Comparison of ENCODE assay signal across 26 mouse cellular contexts in the genomic region with DNA sequence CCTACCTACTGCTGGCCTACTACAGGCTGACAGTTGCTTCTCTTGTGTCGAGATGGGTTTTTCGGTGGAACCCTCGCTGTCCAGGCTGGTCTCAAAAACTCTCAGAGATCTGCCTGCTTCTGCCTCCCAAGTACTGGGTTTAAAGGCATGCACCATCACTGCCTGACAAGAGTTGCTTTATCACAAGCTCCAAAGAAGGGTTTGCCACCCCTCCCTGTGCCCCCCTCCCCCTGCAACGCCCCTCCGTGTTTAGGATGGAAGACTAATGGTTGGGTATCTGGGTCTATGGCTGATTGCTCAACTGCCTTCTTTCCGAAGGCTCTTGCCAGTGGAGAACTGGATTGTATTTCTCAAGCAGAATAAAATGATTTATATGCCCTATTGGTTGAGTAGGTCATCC. TPM values are rescaled to one million over a fixed set of nuclear protein-coding genes. Genes with fewer than 3 reads are reported as not detected.
A peak's percentile ranks its signal among the peaks of the same experiment; 100 is the strongest.
DNase-seq lines count a peak whose midpoint lies in the region; ATAC-seq and TF ChIP-seq lines count a peak whose summit lies in the region.
"Had no signal": no experiment of that assay in that cellular context is flagged by ENCODE, and none has a peak within 500 bp of the region (broad histone marks: within the 10 kb centered on the region; RNA-seq: fewer than 3 reads in every experiment).

No protein-coding gene starts in this region.

- no peaks in the 10 kb centered on the region; the same call in none of the 2 replicates for H3K36me3 ChIP-seq in liver, embryonic 14.5 days (replicated peaks; ENCODE audit: control insufficient read depth, insufficient read depth, low read depth)
- no peaks in the 10 kb centered on the region for H3K36me3 ChIP-seq in neural tube, embryonic 15.5 days
- H3K36me3 ChIP-seq: heart, embryonic 10.5 days had no signal

- peaks cover 22% of the 10 kb centered on the region for H3K4me1 ChIP-seq in bone marrow, adult 2 months (ENCODE audit: control insufficient read depth, insufficient read depth, low read length)
- peaks cover 87 to 92% of the 10 kb centered on the region in 2 experiments for H3K4me1 ChIP-seq in liver, embryonic 14.5 days (replicated peaks; ENCODE audit: control insufficient read depth in 2 of 2, insufficient read depth in 2 of 2, low read length in 1 of 2)
- peaks cover 24% of the 10 kb centered on the region; the same call in 1 of the 2 replicates for H3K4me1 ChIP-seq in neural tube, embryonic 15.5 days

- WGBS in bone marrow, adult 2 months: 58% methylated on average over 6 of the region's 6 CpGs
- WGBS in liver, embryonic 14.5 days (ENCODE audit: insufficient replicate concordance): 62% methylated on average over 6 of the region's 6 CpGs
- 95% methylated on average over 6 of the region's 6 CpGs for WGBS in neural tube, embryonic 15.5 days

- no peak for ATAC-seq in liver, embryonic 14.5 days (ENCODE audit: insufficient read depth)
- no peak for ATAC-seq in neural tube, embryonic 15.5 days (ENCODE audit: low FRiP score)
- ATAC-seq: CD4-positive, CD25-positive, alpha-beta regulatory T cell, adult 4 months; forebrain, embryonic 13.5 days; forebrain, postnatal 0 days; Patski had no signal

- TF ChIP-seq POLR2A in bone marrow, adult 2 months (IDR thresholded peaks at IDR 0.05; ENCODE audit: borderline replicate concordance, control insufficient read depth, low read depth, low read length): no peak

- no peak overlapping the region; the same call in 1 of the 2 replicates for H3K9ac ChIP-seq in liver, embryonic 14.5 days (replicated peaks)
- H3K9ac ChIP-seq in neural tube, embryonic 15.5 days (replicated peaks): no peak overlapping the region
- H3K9ac ChIP-seq: forebrain, embryonic 13.5 days; forebrain, postnatal 0 days; hindbrain, embryonic 12.5 days had no signal

- H3K27me3 ChIP-seq in liver, embryonic 14.5 days (ENCODE audit: control insufficient read depth, insufficient read depth, low read length): no peaks in the 10 kb centered on the region
- H3K27me3 ChIP-seq in neural tube, embryonic 15.5 days (replicated peaks): no peaks in the 10 kb centered on the region
- H3K27me3 ChIP-seq: forebrain, embryonic 13.5 days; hindbrain, embryonic 12.5 days had no signal

- no peak for TF ChIP-seq EP300 in liver, embryonic 14.5 days (IDR thresholded peaks at IDR 0.05; ENCODE audit: low read depth)

- TF ChIP-seq CTCF in layer of hippocampus, adult 2 months (conservative IDR thresholded peaks at IDR 0.05): no peak
- TF ChIP-seq CTCF in bone marrow, adult 2 months (IDR thresholded peaks at IDR 0.05; ENCODE audit: control insufficient read depth, insufficient read depth, low read length): no peak
- TF ChIP-seq CTCF in liver, embryonic 14.5 days (IDR thresholded peaks at IDR 0.05; ENCODE audit: low read depth): no peak

- no peak for DNase-seq in layer of hippocampus, adult 2 months (ENCODE audit: low spot score in 2 of 2)
- DNase-seq in layer of hippocampus, postnatal 25 days (ENCODE audit: extremely low spot score in 1 of 2, low spot score in 1 of 2): no peak
- DNase-seq in liver, embryonic 14.5 days (ENCODE audit: low read depth in 3 of 3, low spot score in 3 of 3): no peak
- no peak for DNase-seq in cerebellum, adult 11 months
- no peak for DNase-seq in right cerebral cortex, adult 18-20 months
- DNase-seq: adrenal gland, postnatal 14 days; cerebellum, adult 2 months; cerebellum, postnatal 10 days; forebrain, postnatal 0 days; gastrocnemius, adult 2 months; gastrocnemius, postnatal 25 days; heart, adult 11 months; heart, postnatal 10 days; heart, postnatal 4 days had no signal

- H3K4me2 ChIP-seq in liver, embryonic 14.5 days (ENCODE audit: low read depth): no peak overlapping the region
- no peak overlapping the region for H3K4me2 ChIP-seq in neural tube, embryonic 15.5 days
- H3K4me2 ChIP-seq: forebrain, embryonic 13.5 days; hindbrain, embryonic 12.5 days had no signal

- no peak overlapping the region for H3K4me3 ChIP-seq in layer of hippocampus, adult 2 months
- no peak overlapping the region for H3K4me3 ChIP-seq in bone marrow, adult 2 months (replicated peaks; ENCODE audit: control insufficient read depth, low read depth, low read length)
- H3K4me3 ChIP-seq in liver, embryonic 14.5 days (ENCODE audit: insufficient read depth in 1 of 2, low read depth in 2 of 2, low read length in 2 of 2): no peak overlapping the region
- no peak overlapping the region for H3K4me3 ChIP-seq in neural tube, embryonic 15.5 days (replicated peaks)
- H3K4me3 ChIP-seq: embryonic facial prominence, embryonic 10.5 days; forebrain, embryonic 13.5 days; gastrocnemius, adult 2 months; heart, embryonic 10.5 days; hindbrain, embryonic 12.5 days had no signal

- no peaks in the 10 kb centered on the region for H3K9me3 ChIP-seq in liver, embryonic 14.5 days (ENCODE audit: control insufficient read depth, low read length)
- H3K9me3 ChIP-seq in neural tube, embryonic 15.5 days (replicated peaks): no peaks in the 10 kb centered on the region
- H3K9me3 ChIP-seq: embryonic facial prominence, embryonic 10.5 days; forebrain, embryonic 13.5 days; heart, embryonic 10.5 days; hindbrain, embryonic 12.5 days had no signal

- H3K27ac ChIP-seq in layer of hippocampus, adult 2 months: peak overlapping the region; percentile 51; the same call in 1 of the 2 replicates
- peak overlapping the region; percentile 33 for H3K27ac ChIP-seq in bone marrow, adult 2 months (ENCODE audit: control insufficient read depth, insufficient read depth, low read depth, low read length, poor library complexity)
- peak overlapping the region; percentile 91 for H3K27ac ChIP-seq in liver, embryonic 14.5 days
- no peak overlapping the region for H3K27ac ChIP-seq in neural tube, embryonic 15.5 days (replicated peaks)
- H3K27ac ChIP-seq: embryonic facial prominence, embryonic 10.5 days; forebrain, embryonic 13.5 days; gastrocnemius, adult 2 months; heart, embryonic 10.5 days; hindbrain, embryonic 12.5 days had no signal

RNA-seq across cellular contexts. Expression of a gene that starts 54.5 kb away (rescaled TPM):
- total RNA-seq in layer of hippocampus, adult 2 months (2021): 100 to 1,000 TPM; 117 to 121 TPM
- 100 to 1,000 TPM; 105 to 134 TPM for total RNA-seq in layer of hippocampus, postnatal 25 days (2021)
- polyA plus RNA-seq in bone marrow, adult 2 months (2011; ENCODE audit: insufficient read depth, insufficient read length, low replicate concordance, missing spikeins): 23.1 and 23.5 TPM in 2 replicates
- 10.9 and 13.0 TPM in 2 replicates for polyA plus RNA-seq in liver, embryonic 14.5 days (2012; rRNA removed)
- polyA plus RNA-seq in liver, embryonic 14.5 days (2014; fragmentation: Nextera tagmentation; extraction: Ambion mirVana): 29.4 and 33.0 TPM in 2 replicates
- 85.1 and 102 TPM in 2 replicates for polyA plus RNA-seq in neural tube, embryonic 15.5 days (2015; fragmentation: Nextera tagmentation; extraction: Ambion mirVana)
- total RNA-seq: gastrocnemius, adult 2 months had no signal
- polyA plus RNA-seq: Patski had no signal

RNA-seq across cellular contexts. Expression of a gene that starts 57.5 kb away (rescaled TPM):
- 1 to 10 TPM; 1.3 to 1.7 TPM for total RNA-seq in layer of hippocampus, adult 2 months (2021)
- 1 to 10 TPM in 1 of 2 experiments, under 1 TPM in 1; 0.37 to 1.7 TPM for total RNA-seq in layer of hippocampus, postnatal 25 days (2021)
- polyA plus RNA-seq in bone marrow, adult 2 months (2011; ENCODE audit: insufficient read depth, insufficient read length, low replicate concordance, missing spikeins): not detected in 2 replicates
- polyA plus RNA-seq in liver, embryonic 14.5 days (2012; rRNA removed): not detected in 2 replicates
- not detected in 2 replicates for polyA plus RNA-seq in liver, embryonic 14.5 days (2014; fragmentation: Nextera tagmentation; extraction: Ambion mirVana)
- polyA plus RNA-seq in neural tube, embryonic 15.5 days (2015; fragmentation: Nextera tagmentation; extraction: Ambion mirVana): not detected in 2 replicates
- total RNA-seq: adrenal gland, adult 18-20 months; adrenal gland, postnatal 14 days; forebrain, postnatal 0 days; gastrocnemius, adult 2 months; gastrocnemius, postnatal 25 days; heart, postnatal 10 days; heart, postnatal 4 days had no signal
- polyA plus RNA-seq: activated CD4-positive, CD25-positive, alpha-beta regulatory T cell, adult 4 months; CD4-positive, CD25-positive, alpha-beta regulatory T cell, adult 4 months; cerebellum, adult 2 months; embryonic facial prominence, embryonic 10.5 days; embryonic facial prominence, embryonic 14.5 days; forebrain, embryonic 13.5 days; heart, embryonic 10.5 days; heart, embryonic 14.5 days; hindbrain, embryonic 12.5 days; Patski had no signal
